Mouse (Mus musculus) CD4-positive, CD25-positive, alpha-beta regulatory T cell, adult 4 months (primary cell): ENCODE data around the gene Park7. TPM values are rescaled to one million over a fixed set of nuclear protein-coding genes. Genes with fewer than 3 reads are reported as not detected.
"Not testable (repeated sequence)": the region's sequence is repeated elsewhere in the genome, so short reads cannot be mapped to it uniquely, and the experiment has no call there.

Experiments
- ATAC-seq: one replicate; pipeline ENCODE4 v1.8.0; 2017
- polyA plus RNA-seq, 2 experiments: library from polyadenylated mRNA; unstranded; fragments of 100-300 nt; shearing (Covaris generic); gene quantifications; one replicate each; pipeline ENCODE4 v1.2.1; 2017

Park7 gene
- polyA plus RNA-seq, 2 experiments from 2014 or later = 550 to 588 TPM

GRCm38 (mm10) chr4:150910164-150910951, 3.9 kb downstream of the Park7 start:
- no peak for ATAC-seq

- peak; percentile 67 for ATAC-seq
Measured at GRCm38 (mm10) chr4:150909451-150910156, 4.6 kb downstream of the Park7 start.

- not testable (repeated sequence) for ATAC-seq
Measured at GRCm38 (mm10) chr4:150908512-150908911, 5.7 kb downstream of the Park7 start.

- no peak for ATAC-seq
Measured at GRCm38 (mm10) chr4:150907099-150907498, 7.1 kb downstream of the Park7 start.

GRCm38 (mm10) chr4:150903091-150903742, 11.0 kb downstream of the Park7 start:
- ATAC-seq = no peak

- ATAC-seq = no peak
Measured at GRCm38 (mm10) chr4:150902062-150902461, 12.2 kb downstream of the Park7 start.

GRCm38 (mm10) chr4:150901651-150902050, 12.6 kb downstream of the Park7 start:
- ATAC-seq = peak; percentile 61

GRCm38 (mm10) chr4:150900486-150900885, 13.8 kb downstream of the Park7 start:
- ATAC-seq = no peak

- ATAC-seq = peak; percentile 91
Measured at GRCm38 (mm10) chr4:150898716-150899365, 15.4 kb downstream of the Park7 start.

- no peak for ATAC-seq
Measured at GRCm38 (mm10) chr4:150896896-150897624, 17.2 kb downstream of the Park7 start.

GRCm38 (mm10) chr4:150894718-150895501, 19.3 kb downstream of the Park7 start:
- ATAC-seq = no peak

- no peak for ATAC-seq
Measured at GRCm38 (mm10) chr4:150891308-150891707, 22.9 kb downstream of the Park7 start.

- no peak for ATAC-seq
Measured at GRCm38 (mm10) chr4:150889955-150890315, 24.3 kb downstream of the Park7 start.

- no peak for ATAC-seq
Measured at GRCm38 (mm10) chr4:150889273-150889954, 24.8 kb downstream of the Park7 start.

GRCm38 (mm10) chr4:150888492-150888891, 25.7 kb downstream of the Park7 start:
- no peak for ATAC-seq

- ATAC-seq = no peak
Measured at GRCm38 (mm10) chr4:150887903-150888302, 26.3 kb downstream of the Park7 start.

- no peak for ATAC-seq
Measured at GRCm38 (mm10) chr4:150882632-150883031, 31.6 kb downstream of the Park7 start.

GRCm38 (mm10) chr4:150880364-150880763, 33.9 kb downstream of the Park7 start:
- ATAC-seq = no peak

GRCm38 (mm10) chr4:150879631-150880030, 34.6 kb downstream of the Park7 start:
- no peak for ATAC-seq

GRCm38 (mm10) chr4:150875393-150875792, 38.8 kb downstream of the Park7 start:
- ATAC-seq = no peak

- ATAC-seq = not testable (repeated sequence)
Measured at GRCm38 (mm10) chr4:150874416-150874815, 39.8 kb downstream of the Park7 start.
